14 mouse cellular contexts compared by ENCODE assay signal in genomic region chr16:14352663-14353062, GRCm38 (mm10). TPM values are rescaled to one million over a fixed set of nuclear protein-coding genes. Genes with fewer than 3 reads are reported as not detected.
DNase-seq lines count a peak whose midpoint lies in the region.
"Had no signal": no experiment of that assay in that cellular context is flagged by ENCODE, and none has a peak within 500 bp of the region (broad histone marks: within the 10 kb centered on the region; RNA-seq: fewer than 3 reads in every experiment).

No protein-coding gene starts in this region.

- no peaks in the 10 kb centered on the region for H3K36me3 ChIP-seq in macrophage (ENCODE audit: inconsistent target)
- H3K36me3 ChIP-seq: embryonic facial prominence, embryonic 10.5 days; limb, embryonic 12.5 days; midbrain, embryonic 12.5 days had no signal

- no peak overlapping the region for H3K4me3 ChIP-seq in macrophage (ENCODE audit: inconsistent target)
- H3K4me3 ChIP-seq: embryonic facial prominence, embryonic 10.5 days; limb, embryonic 12.5 days; midbrain, embryonic 12.5 days had no signal

- DNase-seq in 3T3-L1 (ENCODE audit: low read depth, low spot score) (peak; percentile 89), ES-CJ7 (ENCODE audit: low read depth, low spot score) (peak; percentile 23)
- peak; percentile 28 for DNase-seq in c-Kit-negative CD71-positive TER-119-positive erythroid progenitor cells, embryonic 14.5 days (ENCODE audit: low read depth, low spot score)
- DNase-seq in right cerebral cortex, postnatal 14 days = no peak
- DNase-seq in heart, postnatal 10 days = no peak
- DNase-seq in lung, postnatal 14 days = no peak
- DNase-seq: adrenal gland, postnatal 25 days; cerebellum, postnatal 25 days; heart, postnatal 14 days had no signal

- no peaks in the 10 kb centered on the region for H3K79me2 ChIP-seq in macrophage (ENCODE audit: inconsistent target)

- intact Hi-C loops in heart, postnatal 10 days (cut with DNase I) = no loop called here

- WGBS in macrophage (ENCODE audit: missing documents) = 22% methylated on average over 5 of the region's 5 CpGs

- H3K27ac ChIP-seq in macrophage = peak overlapping the region; percentile 86
- H3K27ac ChIP-seq: embryonic facial prominence, embryonic 10.5 days; hindbrain, postnatal 0 days; limb, embryonic 12.5 days; midbrain, embryonic 12.5 days had no signal

RNA-seq across cellular contexts. Expression of gene Abcc1, which starts 8.7 kb away (rescaled TPM):
- total RNA-seq in macrophage (2018; cell fraction: chromatin; rRNA removed) = 100 to 1,000 TPM; 106 to 796 (median 207) TPM
- 10 to 100 TPM; 13.3 to 51.1 (median 29.1) TPM for total RNA-seq in macrophage (2018; cell fraction: cytosol; rRNA removed)
- total RNA-seq in macrophage (2018; cell fraction: nucleus; rRNA removed) = 100 to 1,000 TPM in 16 of 26 experiments, 10 to 100 TPM in 10; 47.2 to 324 (median 121) TPM
- 19.8 to 46.6 TPM (median 31.3 TPM) in 3 replicates for polyA plus RNA-seq in macrophage (2018)
- total RNA-seq in heart, postnatal 10 days (2021) = 10 to 100 TPM; 22.5 to 30.4 TPM

RNA-seq across cellular contexts. Expression of gene Fopnl, which starts 35.5 kb away (rescaled TPM):
- 10 to 100 TPM in 23 of 26 experiments, 1 to 10 TPM in 3; 4.6 to 43.7 (median 18.2) TPM for total RNA-seq in macrophage (2018; cell fraction: chromatin; rRNA removed)
- 10 to 100 TPM; 22.7 to 37.3 (median 32.0) TPM for total RNA-seq in macrophage (2018; cell fraction: cytosol; rRNA removed)
- total RNA-seq in macrophage (2018; cell fraction: nucleus; rRNA removed) = 10 to 100 TPM in 23 of 26 experiments, 1 to 10 TPM in 3; 7.0 to 47.6 (median 23.3) TPM
- 27.5 to 50.0 TPM (median 40.9 TPM) in 3 replicates for polyA plus RNA-seq in macrophage (2018)
- 10 to 100 TPM; 59.7 to 66.1 TPM for total RNA-seq in heart, postnatal 10 days (2021)

Comparison
In these comparisons a context has a peak if more than half of its experiments do, and no peak if none do; other contexts are left out.
1. DNase-seq: peak in 3T3-L1 (single experiment), ES-CJ7 (single experiment) and c-Kit-negative CD71-positive TER-119-positive erythroid progenitor cells, embryonic 14.5 days (single experiment); none in right cerebral cortex, postnatal 14 days (single experiment), heart, postnatal 10 days (0 of 2) and lung, postnatal 14 days (single experiment).